Mouse (Mus musculus) left cerebral cortex, adult 8-10 months (tissue): ENCODE measurements at regions not wholly inside any gene's neighbourhood (a gene's known extent, or its start where the extent isn't known, plus 50 kb on each side); places are given as distances from the start of the nearest gene placed in this dataset.
A peak's percentile ranks its signal among the peaks of the same experiment; 100 is the strongest.

Source experiments
- DNase-seq, 2 experiments: peaks; one replicate each; pipeline ENCODE4 v3.0.0; 2022; ENCODE audit warnings: low spot score in 2 of 2

- DNase-seq = no peak
Observed at GRCm38 (mm10) chr13:97454715-97455114, 213.8 kb downstream of the Enc1 start.

GRCm38 (mm10) chr13:97453469-97453868 lies 212.6 kb downstream of the Enc1 start:
- DNase-seq = no peak

GRCm38 (mm10) chr13:97453090-97453430 lies 212.2 kb downstream of the Enc1 start:
- no peak for DNase-seq

GRCm38 (mm10) chr13:97452386-97453089 lies 211.6 kb downstream of the Enc1 start:
- no peak for DNase-seq

- peak in 1 of 2 experiments; percentile 73 for DNase-seq
Observed at GRCm38 (mm10) chr13:97451276-97451675, 210.4 kb downstream of the Enc1 start.

GRCm38 (mm10) chr13:97448123-97448522 lies 207.2 kb downstream of the Enc1 start:
- DNase-seq = no peak

- no peak for DNase-seq
Observed at GRCm38 (mm10) chr13:97443731-97444428, 203.0 kb downstream of the Enc1 start.

GRCm38 (mm10) chr13:97442806-97443205 lies 201.9 kb downstream of the Enc1 start:
- DNase-seq = no peak

- no peak for DNase-seq
Observed at GRCm38 (mm10) chr13:97442283-97442682, 201.4 kb downstream of the Enc1 start.

GRCm38 (mm10) chr13:97441803-97442202 lies 200.9 kb downstream of the Enc1 start:
- no peak for DNase-seq

- no peak for DNase-seq
Observed at GRCm38 (mm10) chr13:97439216-97439979, 198.5 kb downstream of the Enc1 start.

GRCm38 (mm10) chr13:97438692-97439091 lies 197.8 kb downstream of the Enc1 start:
- DNase-seq = no peak

- no peak for DNase-seq
Observed at GRCm38 (mm10) chr13:97438277-97438676, 197.4 kb downstream of the Enc1 start.

- DNase-seq = no peak
Observed at GRCm38 (mm10) chr13:97436719-97437350, 195.9 kb downstream of the Enc1 start.

GRCm38 (mm10) chr13:97435865-97436718 lies 195.2 kb downstream of the Enc1 start:
- DNase-seq = no peak

GRCm38 (mm10) chr13:97434961-97435864 lies 194.3 kb downstream of the Enc1 start:
- DNase-seq = no peak

- DNase-seq = no peak
Observed at GRCm38 (mm10) chr13:97434167-97434566, 193.3 kb downstream of the Enc1 start.

GRCm38 (mm10) chr13:97432627-97433026 lies 191.7 kb downstream of the Enc1 start:
- no peak for DNase-seq

GRCm38 (mm10) chr13:97430885-97431284 lies 190.0 kb downstream of the Enc1 start:
- DNase-seq = no peak

- no peak for DNase-seq
Observed at GRCm38 (mm10) chr13:97428163-97428562, 187.3 kb downstream of the Enc1 start.
